8 mouse cellular contexts compared by ENCODE assay signal in genomic region chr10:67126859-67127758, GRCm38 (mm10). TPM values are rescaled to one million over a fixed set of nuclear protein-coding genes. Genes with fewer than 3 reads are reported as not detected.
DNase-seq lines count a peak whose midpoint lies in the region; ATAC-seq and TF ChIP-seq lines count a peak whose summit lies in the region.

No protein-coding gene starts in this region.

- TF ChIP-seq EP300 in heart, postnatal 0 days (IDR thresholded peaks at IDR 0.05; ENCODE audit: low read depth), result no peak

- H3K36me3 ChIP-seq in heart, postnatal 0 days (replicated peaks; ENCODE audit: control insufficient read depth, insufficient read depth, low read length), result no peaks in the 10 kb centered on the region
- no peaks in the 10 kb centered on the region for H3K36me3 ChIP-seq in limb, embryonic 13.5 days
- no peaks in the 10 kb centered on the region for H3K36me3 ChIP-seq in midbrain, embryonic 14.5 days (ENCODE audit: control insufficient read depth, insufficient read depth, low read length)
- H3K36me3 ChIP-seq in stomach, embryonic 15.5 days, result no peaks in the 10 kb centered on the region

- peak; percentile 41 for ATAC-seq in frontal cortex, adult (ENCODE audit: low TSS enrichment)
- ATAC-seq in heart, postnatal 0 days (ENCODE audit: insufficient read depth, low read depth), result peak; percentile 71
- peak; percentile 73 for ATAC-seq in limb, embryonic 13.5 days (ENCODE audit: low FRiP score, low read depth)
- ATAC-seq in midbrain, embryonic 14.5 days (ENCODE audit: low FRiP score, low TSS enrichment), result peak; percentile 83
- ATAC-seq in stomach, embryonic 15.5 days (ENCODE audit: insufficient read depth, low FRiP score, low read depth), result peak; percentile 77

- H3K4me2 ChIP-seq in heart, postnatal 0 days (ENCODE audit: low read depth, low read length), result peak overlapping the region; percentile 100
- peak overlapping the region; percentile 94 for H3K4me2 ChIP-seq in limb, embryonic 13.5 days (replicated peaks)
- H3K4me2 ChIP-seq in midbrain, embryonic 14.5 days (ENCODE audit: low read length), result peak overlapping the region; percentile 90
- peak overlapping the region; percentile 94 for H3K4me2 ChIP-seq in stomach, embryonic 15.5 days

- H3K27ac ChIP-seq in heart, postnatal 0 days (ENCODE audit: low read depth), result peak overlapping the region; percentile 90
- peak overlapping the region; percentile 88 for H3K27ac ChIP-seq in limb, embryonic 13.5 days
- peak overlapping the region; percentile 90 for H3K27ac ChIP-seq in midbrain, embryonic 14.5 days (replicated peaks; ENCODE audit: low read depth, low read length)
- H3K27ac ChIP-seq in stomach, embryonic 15.5 days, result peak overlapping the region; percentile 86

- H3K27me3 ChIP-seq in heart, postnatal 0 days (ENCODE audit: control insufficient read depth, insufficient read depth, low read length), result no peaks in the 10 kb centered on the region
- 0 out of 2 replicates have a peak, but pooled peaks cover 4% of the 10 kb centered on the region for H3K27me3 ChIP-seq in limb, embryonic 13.5 days
- H3K27me3 ChIP-seq in midbrain, embryonic 14.5 days (ENCODE audit: control insufficient read depth, insufficient read depth, low read length), result no peaks in the 10 kb centered on the region
- H3K27me3 ChIP-seq in stomach, embryonic 15.5 days (replicated peaks), result no peaks in the 10 kb centered on the region

- WGBS in heart, postnatal 0 days, result under 1% methylated on average over 94 of the region's 115 CpGs
- 1% methylated on average over 77 of the region's 115 CpGs for WGBS in limb, embryonic 13.5 days
- under 1% methylated on average over 104 of the region's 115 CpGs for WGBS in midbrain, embryonic 14.5 days
- WGBS in stomach, embryonic 15.5 days, result under 1% methylated on average over 79 of the region's 115 CpGs

- peaks cover 43% of the 10 kb centered on the region for H3K4me1 ChIP-seq in heart, postnatal 0 days (ENCODE audit: control insufficient read depth, insufficient read depth)
- peaks cover 20% of the 10 kb centered on the region for H3K4me1 ChIP-seq in limb, embryonic 13.5 days
- peaks cover 15% of the 10 kb centered on the region for H3K4me1 ChIP-seq in midbrain, embryonic 14.5 days (ENCODE audit: control insufficient read depth, insufficient read depth, low read length)
- peaks cover 7% of the 10 kb centered on the region; the same call in 1 of the 2 replicates for H3K4me1 ChIP-seq in stomach, embryonic 15.5 days

- no peak for TF ChIP-seq CTCF in heart, postnatal 0 days (IDR thresholded peaks at IDR 0.05; ENCODE audit: low read depth)

- H3K9ac ChIP-seq in heart, postnatal 0 days (replicated peaks; ENCODE audit: low read depth, low read length), result peak overlapping the region; percentile 91
- peak overlapping the region; percentile 85 for H3K9ac ChIP-seq in limb, embryonic 13.5 days
- peak overlapping the region; percentile 87 for H3K9ac ChIP-seq in midbrain, embryonic 14.5 days (replicated peaks; ENCODE audit: low read length)
- H3K9ac ChIP-seq in stomach, embryonic 15.5 days, result peak overlapping the region; percentile 70

- H3K4me3 ChIP-seq in heart, postnatal 0 days (ENCODE audit: low read depth, low read length), result peak overlapping the region; percentile 93
- H3K4me3 ChIP-seq in limb, embryonic 13.5 days, result peak overlapping the region; percentile 82
- peak overlapping the region; percentile 89 for H3K4me3 ChIP-seq in midbrain, embryonic 14.5 days (replicated peaks; ENCODE audit: low read depth, low read length)
- peak overlapping the region; percentile 81 for H3K4me3 ChIP-seq in stomach, embryonic 15.5 days (replicated peaks)

- DNase-seq in frontal cortex, postnatal 10 days (ENCODE audit: low spot score in 2 of 2), result no peak
- DNase-seq in MN1 (ENCODE audit: low spot score), result peak; percentile 61
- peak; percentile 65 for DNase-seq in embryo, embryonic 9.5 days (ENCODE audit: extremely low spot score)
- no peak for DNase-seq in heart, postnatal 0 days (ENCODE audit: low spot score)
- DNase-seq in midbrain, embryonic 14.5 days, result peak; percentile 87

- H3K9me3 ChIP-seq in heart, postnatal 0 days (replicated peaks; ENCODE audit: control insufficient read depth, low read length), result no peaks in the 10 kb centered on the region
- no peaks in the 10 kb centered on the region for H3K9me3 ChIP-seq in limb, embryonic 13.5 days
- H3K9me3 ChIP-seq in midbrain, embryonic 14.5 days (ENCODE audit: control insufficient read depth, low read length), result no peaks in the 10 kb centered on the region
- H3K9me3 ChIP-seq in stomach, embryonic 15.5 days, result no peaks in the 10 kb centered on the region

RNA-seq across cellular contexts. Expression of gene Reep3, which starts 30.4 kb away (rescaled TPM):
- total RNA-seq in heart, postnatal 0 days (2014; rRNA removed; ENCODE audit: low replicate concordance), result 24.0 and 26.6 TPM in 2 replicates
- polyA plus RNA-seq in heart, postnatal 0 days (2015; fragmentation: Nextera tagmentation; extraction: Ambion mirVana), result 25.6 and 26.8 TPM in 2 replicates
- polyA plus RNA-seq in limb, embryonic 13.5 days (2015; fragmentation: Nextera tagmentation; extraction: Ambion mirVana), result 48.6 and 50.3 TPM in 2 replicates
- 30.5 and 35.5 TPM in 2 replicates for polyA plus RNA-seq in midbrain, embryonic 14.5 days (2014; fragmentation: Nextera tagmentation; extraction: Ambion mirVana)
- 44.3 and 47.6 TPM in 2 replicates for polyA plus RNA-seq in stomach, embryonic 15.5 days (2015; fragmentation: Nextera tagmentation; extraction: Ambion mirVana)

RNA-seq across cellular contexts. Expression of gene Jmjd1c, which starts 31.2 kb away (rescaled TPM):
- total RNA-seq in heart, postnatal 0 days (2014; rRNA removed; ENCODE audit: low replicate concordance), result 42.4 and 55.3 TPM in 2 replicates
- 28.1 and 29.0 TPM in 2 replicates for polyA plus RNA-seq in heart, postnatal 0 days (2015; fragmentation: Nextera tagmentation; extraction: Ambion mirVana)
- 47.3 and 52.4 TPM in 2 replicates for polyA plus RNA-seq in limb, embryonic 13.5 days (2015; fragmentation: Nextera tagmentation; extraction: Ambion mirVana)
- polyA plus RNA-seq in midbrain, embryonic 14.5 days (2014; fragmentation: Nextera tagmentation; extraction: Ambion mirVana), result 54.4 and 56.4 TPM in 2 replicates
- 39.6 and 40.3 TPM in 2 replicates for polyA plus RNA-seq in stomach, embryonic 15.5 days (2015; fragmentation: Nextera tagmentation; extraction: Ambion mirVana)

Comparison
In these comparisons a context has a peak if more than half of its experiments do, and no peak if none do; other contexts are left out.
1. DNase-seq: peak in MN1 (single experiment), embryo, embryonic 9.5 days (single experiment) and midbrain, embryonic 14.5 days (single experiment); none in frontal cortex, postnatal 10 days (0 of 2) and heart, postnatal 0 days (single experiment).
2. Peak in every context shown above with its lines, with median percentiles within 50 percentile points of each other: ATAC-seq, H3K27ac ChIP-seq, H3K4me2 ChIP-seq, H3K4me3 ChIP-seq and H3K9ac ChIP-seq.